Mouse (Mus musculus) limb, embryonic 15.5 days (tissue): ENCODE data around the gene Rpap1. TPM values are rescaled to one million over a fixed set of nuclear protein-coding genes. Genes with fewer than 3 reads are reported as not detected.

Experiments
- polyA plus RNA-seq: library from polyadenylated mRNA; unstranded; fragments of >200 nt; fragmentation: Nextera tagmentation; extraction: Ambion mirVana; gene quantifications from 2 replicates; pipeline ENCODE4 v1.2.1, GENCODE M21; 2015

Rpap1 gene
- polyA plus RNA-seq, 1 experiment from 2014 or later = 22.2 TPM

Other genes with a start within 250 kb of the Rpap1 start
- 0.14 and 0.51 TPM in 2 replicates for gene Exd1, start 239.9 kb downstream of the Rpap1 start, polyA plus RNA-seq
- 61.9 and 64.3 TPM in 2 replicates for gene Chp1, start 239.8 kb downstream of the Rpap1 start, polyA plus RNA-seq
- gene Nusap1, start 169.2 kb downstream of the Rpap1 start, polyA plus RNA-seq = 60.3 and 60.4 TPM in 2 replicates
- 16.6 and 18.1 TPM in 2 replicates for gene Oip5, start 169.1 kb downstream of the Rpap1 start, polyA plus RNA-seq
- gene Ndufaf1, start 124.7 kb downstream of the Rpap1 start, polyA plus RNA-seq = 44.1 and 45.2 TPM in 2 replicates
- gene Rtf1, start 112.5 kb downstream of the Rpap1 start, polyA plus RNA-seq = 44.9 and 46.8 TPM in 2 replicates
- gene Itpka, start 45.2 kb downstream of the Rpap1 start, polyA plus RNA-seq = 0.31 and 0.55 TPM in 2 replicates
- not detected in 2 replicates for gene Ltk, start 27.1 kb downstream of the Rpap1 start, polyA plus RNA-seq
- 28.7 and 32.6 TPM in 2 replicates for gene Tyro3, start 10.2 kb upstream of the Rpap1 start, polyA plus RNA-seq
- 25.3 and 25.6 TPM in 2 replicates for gene Mga, start 109.7 kb upstream of the Rpap1 start, polyA plus RNA-seq
- 4.0 and 4.3 TPM in 2 replicates for gene Mapkbp1, start 185.2 kb upstream of the Rpap1 start, polyA plus RNA-seq
- gene Jmjd7, start 239.9 kb upstream of the Rpap1 start, polyA plus RNA-seq = 17.5 and 18.4 TPM in 2 replicates
- gene Gm28042, start 240.0 kb upstream of the Rpap1 start, polyA plus RNA-seq = 3.8 and 5.0 TPM in 2 replicates
- gene Pla2g4b, start 245.9 kb upstream of the Rpap1 start, polyA plus RNA-seq = 2.8 and 3.9 TPM in 2 replicates